Mouse (Mus musculus) testis, adult 2 months (tissue): Measurements from ENCODE around the gene Cdc42ep3.

Source experiments
- CTCF ChIP-seq: fragments of 200-500 bp; IDR thresholded peaks from 2 replicates; pipeline ENCODE4 v1.5.1; 2012; ENCODE audit warnings: low read depth, mild to moderate bottlenecking, inconsistent platforms, low read length, moderate library complexity; ENCODE audit not compliant: control insufficient read depth, insufficient read depth, insufficient replicate concordance
- POLR2A ChIP-seq: fragments of 200-500 bp; IDR thresholded peaks from 2 replicates; pipeline ENCODE4 v1.6.1; 2012; ENCODE audit warnings: low read depth, mild to moderate bottlenecking, inconsistent platforms, low read length, moderate library complexity; ENCODE audit not compliant: control insufficient read depth

GRCm38 (mm10) chr17:79372973-79373372 is 18.1 kb upstream of the Cdc42ep3 start:
- TF ChIP-seq CTCF (no peak), POLR2A (no peak)
